Mouse (Mus musculus) heart, adult 2 months (tissue): Measurements from ENCODE around the gene Adora2b. TPM values are rescaled to one million over a fixed set of nuclear protein-coding genes. Genes with fewer than 3 reads are reported as not detected.

Source experiments
- DNase-seq, 2 experiments: peaks; one replicate each; pipeline ENCODE4 v3.0.0; 2021
- H3K27ac ChIP-seq: fragments of 200-600 bp; 2 replicates; pipeline ENCODE4 v1.8.1; 2022
- H3K27me3 ChIP-seq: fragments of 200-500 bp; 2 replicates; pipeline ENCODE4 v1.6.1; 2012; ENCODE audit warnings: mild to moderate bottlenecking, low read length, inconsistent platforms, mixed read lengths; ENCODE audit not compliant: control insufficient read depth, insufficient read depth
- H3K36me3 ChIP-seq: fragments of 200-500 bp; 2 replicates; pipeline ENCODE4 v1.6.1; 2012; ENCODE audit warnings: low read length, inconsistent platforms; ENCODE audit not compliant: control insufficient read depth, insufficient read depth
- H3K4me1 ChIP-seq: fragments of 200-500 bp; 2 replicates; pipeline ENCODE4 v1.6.1; 2011; ENCODE audit warnings: low read length; ENCODE audit not compliant: control insufficient read depth, insufficient read depth
- H3K4me3 ChIP-seq: fragments of 200-600 bp; 2 replicates; pipeline ENCODE4 v1.8.1; 2022
- H3K79me2 ChIP-seq: fragments of 200-500 bp; replicated peaks from 2 replicates; pipeline ENCODE4 v1.6.1; 2012; ENCODE audit warnings: mild to moderate bottlenecking, inconsistent platforms, low read length, moderate library complexity, mixed read lengths; ENCODE audit not compliant: control insufficient read depth, insufficient read depth
- H3K9ac ChIP-seq: fragments of 200-500 bp; 2 replicates; pipeline ENCODE4 v1.6.1; 2012; ENCODE audit warnings: low read depth, mild to moderate bottlenecking, control low read depth, inconsistent platforms, low read length, mixed read lengths
- CTCF ChIP-seq: fragments of 200-600 bp; IDR thresholded peaks from 2 replicates; pipeline ENCODE4 v1.8.1; 2022; ENCODE audit warnings: antibody characterized with exemption, mild to moderate bottlenecking, moderate library complexity
- EP300 ChIP-seq: fragments of 200-500 bp; IDR thresholded peaks from 2 replicates; pipeline ENCODE4 v1.6.1; 2011; ENCODE audit warnings: low read depth, low read length, control low read depth; ENCODE audit not compliant: insufficient read depth
- POLR2A ChIP-seq: fragments of 200-500 bp; IDR thresholded peaks from 2 replicates; pipeline ENCODE4 v1.6.1; 2011; ENCODE audit warnings: mild to moderate bottlenecking, low read depth, low read length, control low read depth; ENCODE audit not compliant: insufficient read depth
- WGBS: fragments of 180-500 bp; shearing (Covaris S2); methylation state at CpG from one replicate; pipeline ENCODE4 v1.1.7; 2018; 5-methylcytosine and 5-hydroxymethylcytosine counted together
- intact Hi-C: fragments of 180-260 bp; cut with DNase I; formaldehyde crosslinking; loops from one replicate; pipeline ENCODE4 v1.15.1; 2025
- polyA plus RNA-seq: library from polyadenylated mRNA; depleted of rRNA; stranded (reverse); fragments of >200 nt; gene quantifications from 2 replicates; pipeline ENCODE4 v1.2.3, GENCODE M21; 2012
- total RNA-seq, 2 experiments: library from RNA; stranded (reverse); gene quantifications; 2 replicates each; pipeline ENCODE4 v1.2.3; 2021

Adora2b gene
- total and polyA plus RNA-seq, 3 experiments = 0.63 to 2.0 (median 1.7) TPM

DNA sequence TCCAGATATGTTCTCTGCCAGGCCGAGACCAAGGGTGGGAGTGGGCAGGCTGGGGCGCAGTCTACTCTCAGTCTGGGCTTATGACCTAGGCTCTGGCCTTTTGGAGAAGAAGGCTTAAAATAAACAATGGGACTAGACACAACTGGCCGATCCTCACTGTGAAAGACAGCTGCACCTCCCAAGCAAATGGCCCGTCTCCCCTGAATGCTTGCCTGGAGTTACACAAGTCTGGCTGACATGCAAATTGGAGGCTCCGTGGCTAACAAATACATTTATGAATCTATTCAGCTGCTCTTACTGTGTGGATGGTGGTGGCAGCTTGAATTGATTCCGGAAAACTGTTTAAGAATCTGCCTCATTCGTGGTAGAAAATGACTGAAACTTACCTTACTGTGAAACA lies 16.9 kb downstream of the Adora2b start:
- H3K27me3 ChIP-seq = no peaks in the 10 kb centered on the region
- no peak for TF ChIP-seq CTCF
- intact Hi-C loops = no loop called here
- WGBS = 88% methylated on average over 7 of the region's 7 CpGs
- no peak for DNase-seq
- H3K4me1 ChIP-seq = no peaks in the 10 kb centered on the region
- H3K36me3 ChIP-seq = no peaks in the 10 kb centered on the region
- H3K79me2 ChIP-seq = no peaks in the 10 kb centered on the region
- no peak overlapping the region for H3K27ac ChIP-seq
- H3K4me3 ChIP-seq = no peak overlapping the region
- H3K9ac ChIP-seq = no peak overlapping the region

DNA sequence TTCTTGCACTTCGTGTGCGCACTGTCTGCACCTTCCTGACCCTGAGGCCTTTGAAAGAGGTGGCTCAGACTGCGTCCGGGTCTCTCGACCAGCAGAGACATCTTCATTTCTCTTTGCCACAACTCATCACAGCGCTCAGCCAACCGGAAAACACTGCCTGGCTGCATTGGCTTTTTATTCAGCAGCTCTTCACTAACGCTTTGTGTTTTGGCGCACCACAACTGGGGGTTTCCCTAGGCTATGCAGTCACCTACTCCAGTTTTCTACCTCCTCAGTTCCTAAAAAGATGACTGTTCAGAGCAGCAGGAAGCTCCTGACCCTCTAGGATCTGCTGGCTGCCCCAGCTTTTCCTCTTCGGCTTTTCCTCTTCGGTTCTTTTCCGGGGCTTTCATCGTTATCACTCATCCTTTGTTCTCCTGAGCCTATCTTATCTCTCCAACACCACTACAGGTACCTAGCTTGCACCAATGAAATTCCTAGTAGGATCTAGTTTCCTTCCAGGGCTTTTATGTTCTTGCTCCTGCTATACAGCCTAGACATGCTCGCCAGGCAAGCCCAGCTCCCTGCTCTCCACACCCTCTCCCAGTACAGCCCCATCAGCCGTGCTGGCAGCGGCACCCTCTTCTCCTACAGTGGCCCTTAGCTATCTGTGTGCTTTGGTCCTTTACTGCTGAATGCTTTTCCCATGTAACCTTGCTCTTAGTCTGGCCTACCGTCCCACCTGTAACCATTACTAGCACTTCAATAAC lies 17.9 kb downstream of the Adora2b start:
- Histone ChIP-seq H3K79me2 (no peaks in the 10 kb centered on the region), H3K27ac (no peak overlapping the region), H3K27me3 (no peaks in the 10 kb centered on the region), H3K4me1 (no peaks in the 10 kb centered on the region), H3K36me3 (no peaks in the 10 kb centered on the region), H3K9ac (no peak overlapping the region), H3K4me3 (no peak overlapping the region)
- intact Hi-C loops = no loop called here
- DNase-seq = no peak
- no peak for TF ChIP-seq CTCF
- no peak for TF ChIP-seq POLR2A
- TF ChIP-seq EP300 = no peak
- 64% methylated on average over 17 of the region's 17 CpGs for WGBS

DNA sequence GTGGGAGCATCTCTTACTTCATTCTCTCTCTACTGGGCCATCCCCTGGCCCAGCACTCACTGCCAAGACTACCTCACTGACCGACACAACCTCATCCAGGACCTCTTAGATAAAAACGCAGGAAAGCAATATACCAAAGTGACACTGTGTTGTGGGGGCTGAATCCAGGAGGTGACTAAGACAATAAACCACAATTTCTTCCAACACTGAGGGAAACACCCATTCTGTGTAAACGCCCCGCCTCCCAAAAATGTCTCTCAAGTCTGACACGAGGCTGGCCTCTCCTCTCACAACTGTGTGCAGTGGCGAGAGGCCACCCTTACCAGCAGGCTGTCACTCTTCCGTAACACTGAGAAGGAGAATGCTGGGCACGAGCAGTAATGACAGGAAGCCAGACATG lies 19.6 kb downstream of the Adora2b start:
- intact Hi-C loops = no loop called here
- 77% methylated on average over 8 of the region's 8 CpGs for WGBS

DNA sequence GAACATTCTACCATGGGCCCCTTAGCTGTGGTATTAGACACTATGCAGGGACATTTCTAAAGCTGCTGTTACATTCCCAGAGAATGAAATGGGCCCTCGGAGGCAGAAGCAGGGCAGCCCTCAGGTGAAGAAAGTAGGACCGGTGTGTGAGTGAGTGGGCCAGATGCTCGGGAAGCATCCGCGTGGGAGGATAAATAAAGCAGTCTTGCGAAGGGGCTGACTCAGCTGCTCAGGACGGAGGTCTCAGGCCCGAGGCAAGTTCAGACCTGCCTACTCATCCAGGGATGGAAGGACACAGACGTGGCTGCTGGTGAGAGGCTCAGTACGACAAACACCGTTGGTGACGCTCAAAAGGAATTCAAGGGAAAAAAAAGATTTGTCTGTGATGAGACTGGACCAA lies 20.3 kb downstream of the Adora2b start:
- intact Hi-C loops = no loop called here
- Histone ChIP-seq H3K36me3 (no peaks in the 10 kb centered on the region), H3K79me2 (no peaks in the 10 kb centered on the region), H3K4me3 (no peak overlapping the region), H3K27me3 (no peaks in the 10 kb centered on the region), H3K27ac (no peak overlapping the region), H3K4me1 (no peaks in the 10 kb centered on the region), H3K9ac (no peak overlapping the region)
- no peak for DNase-seq
- 83% methylated on average over 12 of the region's 12 CpGs for whole genome bisulfite sequencing
- TF ChIP-seq CTCF (no peak), EP300 (no peak), POLR2A (no peak)

More for the DNA sequence above, 19.6 kb downstream of the Adora2b start:
- no peaks in the 10 kb centered on the region for H3K36me3 ChIP-seq
- no peak overlapping the region for H3K27ac ChIP-seq
- DNase-seq = no peak
- no peak overlapping the region for H3K9ac ChIP-seq
- no peaks in the 10 kb centered on the region for H3K79me2 ChIP-seq
- H3K4me1 ChIP-seq = no peaks in the 10 kb centered on the region
- H3K4me3 ChIP-seq = no peak overlapping the region
- no peak for TF ChIP-seq POLR2A
- TF ChIP-seq CTCF = no peak
- TF ChIP-seq EP300 = no peak
- no peaks in the 10 kb centered on the region for H3K27me3 ChIP-seq

DNA sequence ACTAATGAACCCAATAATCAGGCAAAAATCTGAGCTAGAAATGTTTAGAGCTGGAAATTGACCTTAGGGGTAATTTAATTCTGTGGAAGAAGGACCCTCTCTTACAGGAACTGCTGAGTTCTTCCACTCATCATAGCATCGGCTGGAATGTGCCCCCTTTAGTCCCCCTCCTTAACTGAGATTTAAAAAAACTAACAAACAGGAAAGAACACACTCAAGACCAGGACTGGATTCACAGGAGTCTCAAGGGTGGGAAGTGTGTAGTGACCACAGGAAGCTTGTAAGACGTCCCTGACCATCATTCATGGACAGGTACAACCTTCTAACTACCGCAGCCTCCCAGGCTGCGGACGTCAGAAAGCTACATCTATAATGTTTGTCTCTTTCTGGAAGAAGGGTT lies 22.1 kb downstream of the Adora2b start:
- Histone ChIP-seq H3K79me2 (no peaks in the 10 kb centered on the region), H3K4me1 (no peaks in the 10 kb centered on the region), H3K36me3 (no peaks in the 10 kb centered on the region), H3K27ac (no peak overlapping the region), H3K9ac (no peak overlapping the region), H3K4me3 (no peak overlapping the region), H3K27me3 (no peaks in the 10 kb centered on the region)
- intact Hi-C loops = no loop called here
- no peak for DNase-seq
- TF ChIP-seq CTCF (no peak), EP300 (no peak), POLR2A (no peak)
- 59% methylated on average over 5 of the region's 5 CpGs for WGBS

DNA sequence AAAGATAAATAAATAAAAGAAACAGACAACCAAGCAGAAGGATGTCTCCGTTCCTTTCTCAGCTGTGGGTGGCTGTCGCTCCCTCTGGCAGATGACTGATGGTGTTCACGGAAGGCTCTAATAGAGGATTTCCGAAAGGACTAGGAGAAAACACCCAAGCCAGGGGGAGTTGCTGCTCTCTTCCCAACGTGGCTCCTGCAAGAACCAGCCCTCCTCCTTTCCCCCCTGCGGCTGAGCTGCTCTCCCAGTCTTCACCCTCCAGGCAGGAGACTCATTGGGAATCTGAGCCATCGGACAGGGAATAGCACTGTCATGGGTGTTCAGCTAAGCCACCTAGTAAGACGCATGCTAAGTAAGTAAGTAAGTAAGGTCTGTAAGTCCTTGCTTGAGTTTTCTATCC lies 28.3 kb downstream of the Adora2b start:
- Histone ChIP-seq H3K4me1 (no peaks in the 10 kb centered on the region), H3K36me3 (peaks cover 2% of the 10 kb centered on the region; the same call in 1 of the 2 replicates), H3K27ac (no peak overlapping the region), H3K9ac (no peak overlapping the region), H3K4me3 (no peak overlapping the region), H3K27me3 (no peaks in the 10 kb centered on the region), H3K79me2 (no peaks in the 10 kb centered on the region)
- no peak for DNase-seq
- 56% methylated on average over 8 of the region's 8 CpGs for WGBS
- intact Hi-C loops = no loop called here
- TF ChIP-seq EP300 (no peak), CTCF (no peak), POLR2A (no peak)
